Mouse (Mus musculus): ENCODE results near the gene A630001G21Rik.

- TF ChIP-seq CTCF (IDR thresholded peaks at IDR 0.05; ENCODE audit: control insufficient read depth, insufficient read depth, low read length), result no peak
- TF ChIP-seq POLR2A (IDR thresholded peaks at IDR 0.05; ENCODE audit: borderline replicate concordance, control insufficient read depth, low read depth, low read length), result no peak
Measured at GRCm38 (mm10) chr1:85827166-85827565, 48.7 kb upstream of the A630001G21Rik start.
